Comparison of ENCODE assay signal across 29 mouse cellular contexts in genomic region chr17:50300171-50300841, GRCm38 (mm10). TPM values are rescaled to one million over a fixed set of nuclear protein-coding genes. Genes with fewer than 3 reads are reported as not detected.
DNase-seq lines count a peak whose midpoint lies in the region; ATAC-seq and TF ChIP-seq lines count a peak whose summit lies in the region.
"Had no signal": no experiment of that assay in that cellular context is flagged by ENCODE, and none has a peak within 500 bp of the region (broad histone marks: within the 10 kb centered on the region; RNA-seq: fewer than 3 reads in every experiment).

No protein-coding gene starts in this region.

- 0 out of 2 replicates have a peak, but pooled peaks have one; percentile 33 for TF ChIP-seq CTCF in intestine, postnatal 0 days (IDR thresholded peaks at IDR 0.05; ENCODE audit: low read depth)

- no peak overlapping the region for H3K9ac ChIP-seq in intestine, postnatal 0 days (ENCODE audit: low read depth, low read length)
- no peak overlapping the region for H3K9ac ChIP-seq in intestine, embryonic 15.5 days
- H3K9ac ChIP-seq: forebrain, embryonic 13.5 days; heart, embryonic 12.5 days; heart, embryonic 15.5 days; hindbrain, embryonic 14.5 days had no signal

- ATAC-seq in intestine, postnatal 0 days, result no peak
- ATAC-seq in intestine, embryonic 15.5 days, result no peak
- ATAC-seq in hematopoietic stem cell, adult 5-6 weeks (replicated peaks in 1 of 2; ENCODE audit: insufficient read depth in 1 of 2, low FRiP score in 2 of 2, low TSS enrichment in 1 of 2, low read depth in 1 of 2, poor library complexity in 2 of 2, severe bottlenecking in 2 of 2), result peak; percentile 25 to 46; a peak in 3 of 4 replicates
- ATAC-seq: CD4-positive, CD25-positive, alpha-beta regulatory T cell, adult 4 months; forebrain, embryonic 13.5 days; forebrain, embryonic 16.5 days; hindbrain, postnatal 0 days; inflammation-experienced regulatory T-cells, adult 6 months had no signal

- H3K4me3 ChIP-seq in intestine, postnatal 0 days (ENCODE audit: low read depth, low read length), result no peak overlapping the region
- H3K4me3 ChIP-seq in intestine, embryonic 15.5 days (replicated peaks), result no peak overlapping the region
- H3K4me3 ChIP-seq in embryonic facial prominence, embryonic 10.5 days, result no peak overlapping the region
- H3K4me3 ChIP-seq: forebrain, embryonic 10.5 days; forebrain, embryonic 13.5 days; heart, embryonic 12.5 days; heart, embryonic 15.5 days had no signal

- no peaks in the 10 kb centered on the region for H3K9me3 ChIP-seq in intestine, postnatal 0 days (ENCODE audit: control insufficient read depth)
- H3K9me3 ChIP-seq in intestine, embryonic 15.5 days, result no peaks in the 10 kb centered on the region
- no peaks in the 10 kb centered on the region for H3K9me3 ChIP-seq in embryonic facial prominence, embryonic 10.5 days
- H3K9me3 ChIP-seq: forebrain, embryonic 10.5 days; forebrain, embryonic 13.5 days; heart, embryonic 12.5 days; heart, embryonic 15.5 days had no signal

- 54% methylated on average over 11 of the region's 11 CpGs for WGBS in intestine, postnatal 0 days
- WGBS in intestine, embryonic 15.5 days, result 60% methylated on average over 11 of the region's 11 CpGs
- WGBS in embryonic facial prominence, embryonic 10.5 days, result 83% methylated on average over 11 of the region's 11 CpGs

- DNase-seq in 416B (ENCODE audit: low read depth) (peak; percentile 62), R1 (ENCODE audit: low read depth, low spot score) (peak; percentile 8)
- DNase-seq in embryonic facial prominence, embryonic 10.5 days (ENCODE audit: low spot score), result no peak
- DNase-seq in frontal cortex, adult 2 months (ENCODE audit: extremely low spot score in 1 of 2, low spot score in 1 of 2), result no peak
- DNase-seq in urinary bladder, postnatal 25 days (ENCODE audit: low spot score), result no peak
- DNase-seq: adrenal gland, postnatal 10 days; cerebellum, adult 11 months; cerebellum, adult 2 months; cerebellum, adult 9-11 months; cerebellum, postnatal 25 days; embryo, embryonic 11 days; gastrocnemius, postnatal 25 days; heart, postnatal 10 days; heart, postnatal 36 days; kidney, adult 11 months had no signal

- no peaks in the 10 kb centered on the region for H3K36me3 ChIP-seq in intestine, postnatal 0 days (ENCODE audit: control insufficient read depth, insufficient read depth)
- H3K36me3 ChIP-seq in intestine, embryonic 15.5 days, result no peaks in the 10 kb centered on the region
- no peaks in the 10 kb centered on the region for H3K36me3 ChIP-seq in embryonic facial prominence, embryonic 10.5 days (replicated peaks)
- H3K36me3 ChIP-seq: forebrain, embryonic 10.5 days; heart, embryonic 12.5 days; heart, embryonic 15.5 days had no signal

- no peaks in the 10 kb centered on the region for H3K27me3 ChIP-seq in intestine, postnatal 0 days (replicated peaks; ENCODE audit: control insufficient read depth, insufficient read depth, low read length)
- no peaks in the 10 kb centered on the region for H3K27me3 ChIP-seq in intestine, embryonic 15.5 days (replicated peaks)
- no peaks in the 10 kb centered on the region for H3K27me3 ChIP-seq in embryonic facial prominence, embryonic 10.5 days (replicated peaks; ENCODE audit: low read depth, poor library complexity, severe bottlenecking)
- H3K27me3 ChIP-seq: forebrain, embryonic 13.5 days; heart, embryonic 12.5 days; heart, embryonic 15.5 days had no signal

- no peak overlapping the region for H3K4me2 ChIP-seq in intestine, postnatal 0 days (replicated peaks; ENCODE audit: low read depth)
- no peak overlapping the region for H3K4me2 ChIP-seq in intestine, embryonic 15.5 days (replicated peaks)
- H3K4me2 ChIP-seq: forebrain, embryonic 13.5 days; heart, embryonic 12.5 days; heart, embryonic 15.5 days; hindbrain, embryonic 14.5 days had no signal

- H3K4me1 ChIP-seq in intestine, postnatal 0 days (replicated peaks; ENCODE audit: control insufficient read depth, insufficient read depth, low read length), result no peaks in the 10 kb centered on the region; the same call in 1 of the 2 replicates
- no peaks in the 10 kb centered on the region for H3K4me1 ChIP-seq in intestine, embryonic 15.5 days (replicated peaks)
- peaks cover 6% of the 10 kb centered on the region; the same call in 1 of the 2 replicates for H3K4me1 ChIP-seq in embryonic facial prominence, embryonic 10.5 days
- H3K4me1 ChIP-seq: heart, embryonic 12.5 days; heart, embryonic 15.5 days had no signal

- H3K27ac ChIP-seq in intestine, postnatal 0 days (ENCODE audit: low read depth, low read length), result no peak overlapping the region
- H3K27ac ChIP-seq in intestine, embryonic 15.5 days, result no peak overlapping the region
- no peak overlapping the region for H3K27ac ChIP-seq in embryonic facial prominence, embryonic 10.5 days (replicated peaks)
- H3K27ac ChIP-seq: forebrain, embryonic 10.5 days; forebrain, embryonic 13.5 days; heart, embryonic 15.5 days; hindbrain, embryonic 14.5 days; hindbrain, postnatal 0 days had no signal

RNA-seq across cellular contexts. Expression of gene Dazl, which starts 6.9 kb away (rescaled TPM):
- polyA plus RNA-seq in intestine, postnatal 0 days (2015; fragmentation: Nextera tagmentation; extraction: Ambion mirVana), result 0.13 and 0.25 TPM in 2 replicates
- polyA plus RNA-seq in intestine, embryonic 15.5 days (2015; fragmentation: Nextera tagmentation; extraction: Ambion mirVana), result 0.26 and 0.78 TPM in 2 replicates
- 0.25 and 1.6 TPM in 2 replicates for total RNA-seq in hematopoietic stem cell, adult 5-6 weeks (2017)
- polyA plus RNA-seq in embryonic facial prominence, embryonic 10.5 days (2016; fragmentation: Nextera tagmentation; extraction: Ambion mirVana), result 0.52 TPM in 1 of 2 replicates, not detected in the other
- 2.3 and 2.9 TPM in 2 replicates for polyA plus RNA-seq in frontal cortex, adult 2 months (2012; rRNA removed)
- polyA plus RNA-seq: C2C12; embryonic facial prominence, embryonic 11.5 days; forebrain, embryonic 10.5 days had no signal

Comparison
In these comparisons a context has a peak if more than half of its experiments do, and no peak if none do; other contexts are left out.
1. ATAC-seq: peak in hematopoietic stem cell, adult 5-6 weeks (2 of 2); none in intestine, postnatal 0 days (single experiment) and intestine, embryonic 15.5 days (single experiment).
2. DNase-seq: peak in 416B (single experiment) and R1 (single experiment); none in embryonic facial prominence, embryonic 10.5 days (single experiment), frontal cortex, adult 2 months (0 of 2) and urinary bladder, postnatal 25 days (single experiment).